Mouse (Mus musculus) bone marrow, adult 2 months (tissue): ENCODE results near the gene Acvrl1.

Experiments used
- CTCF ChIP-seq: fragments of 200-500 bp; IDR thresholded peaks from 2 replicates; pipeline ENCODE4 v1.5.1; 2011; ENCODE audit warnings: low read length, control low read depth; ENCODE audit not compliant: control insufficient read depth, insufficient read depth
- POLR2A ChIP-seq: fragments of 200-500 bp; IDR thresholded peaks from 2 replicates; pipeline ENCODE4 v1.6.1; 2011; ENCODE audit warnings: low read depth, mild to moderate bottlenecking, control low read depth, low read length, borderline replicate concordance; ENCODE audit not compliant: control insufficient read depth

- TF ChIP-seq CTCF (no peak), POLR2A (no peak)
Observed at GRCm38 (mm10) chr15:101176795-101177691, 48.7 kb downstream of the Acvrl1 start.
